Mouse (Mus musculus): ENCODE results near the gene Fcgr2b. TPM values are rescaled to one million over a fixed set of nuclear protein-coding genes. Genes with fewer than 3 reads are reported as not detected.
"Not testable (repeated sequence)": the region's sequence is repeated elsewhere in the genome, so short reads cannot be mapped to it uniquely, and the experiment has no call there.

The Fcgr2b gene
- 1 to 10 TPM; 4.5 to 5.3 TPM for total RNA-seq (2021)
- long read RNA-seq, experiment 1, partial matches to known transcripts, result 0 of 3 reads
- long read RNA-seq, experiment 1, other reads (novel, unspliced or antisense), result 0 of 3 reads
- long read RNA-seq, experiment 2, partial matches to known transcripts, result 0 of 2 reads
- long read RNA-seq, experiment 2, other reads (novel, unspliced or antisense), result 0 of 2 reads

DNA sequence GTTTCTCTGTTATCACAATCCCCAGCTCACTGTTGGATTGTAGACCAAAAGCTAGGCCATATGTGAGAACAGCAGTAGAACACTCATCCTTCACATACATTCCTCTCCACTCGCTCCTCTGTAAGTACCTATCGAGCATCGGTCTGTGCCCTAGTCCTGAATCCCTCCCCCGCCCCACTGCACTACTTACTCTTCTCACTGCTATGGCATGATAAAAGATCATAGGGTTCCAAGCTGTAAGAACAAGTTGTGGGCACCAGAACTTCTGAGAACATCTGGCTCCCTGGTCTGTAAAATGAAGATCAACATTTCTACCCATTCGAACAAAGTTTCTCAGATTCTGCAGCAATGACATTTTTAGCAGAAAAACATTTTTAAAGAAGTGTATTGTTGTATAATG is at the start of gene Fcgr2b:
Gene Fcgr2b, minus strand, starts transcription at position 101 of the 400 bp plus-strand sequence.
- DNase-seq (ENCODE audit: low spot score in 2 of 2), result no peak

DNA sequence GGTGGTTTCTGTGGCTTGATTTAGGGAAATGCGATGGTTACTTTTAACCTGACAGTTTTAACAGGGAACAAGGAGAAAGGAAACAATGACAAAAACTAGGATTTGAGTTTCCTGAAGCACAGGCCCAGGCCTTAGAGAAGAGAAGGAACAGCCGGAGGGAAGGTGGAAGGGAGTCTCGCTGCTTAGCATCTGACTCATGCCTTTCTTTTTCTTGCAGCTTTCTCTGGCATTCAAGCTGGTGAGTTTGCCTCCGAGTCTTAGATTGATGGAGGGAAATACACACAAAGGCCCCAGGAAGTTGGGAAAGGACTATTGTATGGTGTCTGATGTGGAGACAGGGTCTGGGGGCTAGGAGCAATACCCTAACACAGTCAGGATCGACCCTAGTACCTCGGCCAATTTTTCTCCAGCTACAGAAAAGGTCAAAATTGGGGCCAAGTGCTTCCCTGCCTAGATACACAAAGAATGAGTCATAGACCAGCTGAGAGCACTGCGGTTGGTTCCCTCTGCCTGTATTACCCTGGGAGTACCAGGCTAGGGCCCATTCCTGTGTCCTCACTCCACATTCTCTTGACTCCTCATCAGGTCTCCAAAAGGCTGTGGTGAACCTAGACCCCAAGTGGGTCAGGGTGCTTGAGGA is 43.1 kb upstream of the Fcgr2b start:
- DNase-seq (ENCODE audit: low spot score in 2 of 2), result peak in 1 of 2 experiments; percentile 33

DNA sequence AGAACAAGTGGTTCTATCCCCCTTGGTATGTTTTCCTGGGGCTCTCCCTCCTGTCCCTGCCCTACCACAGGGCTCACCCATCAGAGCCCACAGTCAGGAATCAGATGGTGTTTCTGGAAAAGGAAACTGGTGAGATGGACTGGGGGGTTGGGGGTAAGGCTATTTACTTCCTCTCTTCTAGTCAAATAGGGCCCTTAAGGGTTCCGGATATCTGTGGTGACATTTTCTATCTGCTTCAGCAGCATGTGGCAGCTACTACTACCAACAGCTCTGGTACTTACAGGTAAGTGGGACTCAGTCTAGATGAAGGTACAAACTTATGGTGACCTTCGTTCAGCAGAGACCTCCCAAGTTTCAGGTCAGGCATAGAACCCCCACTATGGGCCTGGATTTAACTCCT is 42.4 kb upstream of the Fcgr2b start, which contains the start of gene Fcgr4:
Gene Fcgr4, plus strand, starts transcription at position 184 of the 400 bp plus-strand sequence.
- no peak for DNase-seq (ENCODE audit: low spot score in 2 of 2)

DNA sequence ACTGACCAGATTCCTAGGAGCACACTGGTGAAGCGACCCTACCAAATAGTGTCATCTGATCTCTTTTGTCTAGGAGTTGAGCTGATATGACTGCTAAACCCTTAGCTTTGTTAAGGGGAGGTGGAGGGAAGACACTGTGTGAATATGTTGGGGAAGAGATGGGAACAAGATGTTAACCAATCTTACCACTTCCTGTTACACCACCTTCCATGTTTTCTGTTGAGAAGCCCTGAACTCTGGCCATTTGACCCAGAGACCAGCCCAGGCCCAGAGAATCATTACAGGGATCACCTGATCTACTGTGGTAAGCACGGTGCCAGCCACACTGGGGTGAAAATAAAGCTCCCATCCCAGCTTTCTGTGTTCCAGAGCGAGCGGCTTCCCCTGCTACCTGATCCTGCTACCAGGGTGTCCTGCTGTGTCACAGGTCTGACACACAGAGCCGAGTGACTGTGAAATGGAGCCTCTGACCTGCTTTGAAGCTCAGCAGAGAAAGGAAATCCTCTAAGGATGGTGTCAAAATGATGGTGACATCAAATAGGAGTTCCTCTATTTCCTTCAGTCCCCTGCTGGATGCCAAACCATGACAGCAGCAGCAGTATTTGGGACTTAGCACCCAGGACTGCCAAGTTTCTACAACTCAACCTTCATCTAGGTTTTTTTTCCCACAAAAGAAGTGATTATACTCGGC is 41.3 kb upstream of the Fcgr2b start:
- no peak for DNase-seq (ENCODE audit: low spot score in 2 of 2)

- DNase-seq (ENCODE audit: low spot score in 2 of 2), result no peak
Observed at GRCm38 (mm10) chr1:171016676-171017356, 40.5 kb upstream of the Fcgr2b start.

- no peak for DNase-seq (ENCODE audit: low spot score in 2 of 2)
Observed at GRCm38 (mm10) chr1:171011733-171012132, 35.4 kb upstream of the Fcgr2b start.

DNA sequence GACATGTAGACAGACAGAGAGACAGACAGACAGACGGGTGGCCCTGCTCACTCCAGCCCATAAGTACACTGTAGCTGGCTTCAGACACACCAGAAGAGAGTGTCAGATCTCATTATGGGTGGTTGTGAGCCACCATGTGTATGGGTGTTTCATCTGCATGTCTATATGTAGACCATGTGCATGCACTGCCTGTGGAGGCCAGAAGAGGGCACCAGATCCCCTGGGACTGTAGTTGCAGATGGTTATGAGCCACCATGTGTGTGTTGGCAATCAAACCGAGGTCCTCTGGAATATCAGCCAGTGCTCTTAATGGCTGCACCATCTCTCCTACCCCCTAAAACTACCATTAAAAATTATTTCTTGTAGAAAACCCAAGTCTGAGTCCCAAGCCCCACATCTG is 30.6 kb upstream of the Fcgr2b start:
- no peak for DNase-seq (ENCODE audit: low spot score in 2 of 2)

- no peak for DNase-seq (ENCODE audit: low spot score in 2 of 2)
Observed at GRCm38 (mm10) chr1:171006335-171006734, 30.0 kb upstream of the Fcgr2b start.

DNA sequence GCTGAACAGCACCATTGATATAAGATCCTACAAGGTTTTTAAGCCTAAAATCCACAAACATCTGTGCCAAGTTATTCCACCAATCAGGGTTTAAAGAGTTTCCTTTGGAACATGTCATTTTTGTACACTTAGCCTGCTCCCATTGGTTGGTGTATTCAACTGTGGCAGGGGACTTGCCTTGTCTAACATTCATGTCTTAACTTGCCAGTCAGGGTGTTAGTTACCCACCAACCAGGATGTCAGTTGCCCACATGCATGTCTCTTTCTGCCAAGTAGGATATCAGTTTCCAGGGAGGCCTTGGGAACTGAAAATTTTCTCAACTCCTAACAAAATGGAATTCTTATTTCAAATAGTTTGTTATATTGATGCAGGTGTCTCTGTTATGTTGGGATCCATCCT is 29.2 kb upstream of the Fcgr2b start:
- DNase-seq (ENCODE audit: low spot score in 2 of 2), result no peak

GRCm38 (mm10) chr1:171005081-171005480 is 28.7 kb upstream of the Fcgr2b start:
- no peak for DNase-seq (ENCODE audit: low spot score in 2 of 2)

DNA sequence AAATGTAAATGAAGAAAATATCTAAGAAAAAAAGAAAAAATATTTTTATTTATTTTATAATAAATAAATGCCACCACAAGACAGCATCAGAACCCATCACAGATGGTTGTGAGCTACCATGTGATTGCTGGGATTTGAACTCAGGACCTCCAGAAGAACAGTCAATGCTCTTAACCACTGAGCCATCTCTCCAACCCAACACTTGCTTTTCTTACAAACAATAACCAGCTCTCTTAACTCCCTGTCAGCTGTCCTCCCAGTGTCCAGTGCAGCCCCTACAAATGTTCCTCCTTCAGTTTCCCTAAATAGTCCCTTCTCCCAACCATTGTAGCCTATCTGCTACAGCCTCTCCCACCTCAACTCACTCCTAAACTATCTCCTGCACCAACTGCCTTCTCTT is 23.5 kb upstream of the Fcgr2b start:
- DNase-seq (ENCODE audit: low spot score in 2 of 2), result no peak

GRCm38 (mm10) chr1:170997756-170998655 is 21.7 kb upstream of the Fcgr2b start:
- DNase-seq (ENCODE audit: low spot score in 2 of 2), result peak; percentile 67 to 77

- peak; percentile 57 to 59 for DNase-seq (ENCODE audit: low spot score in 2 of 2)
Observed at GRCm38 (mm10) chr1:170996753-170997152, 20.4 kb upstream of the Fcgr2b start.

- no peak for DNase-seq (ENCODE audit: low spot score in 2 of 2)
Observed at GRCm38 (mm10) chr1:170996034-170996433, 19.7 kb upstream of the Fcgr2b start.

- DNase-seq (ENCODE audit: low spot score in 2 of 2), result peak; percentile 40 to 55
Observed at GRCm38 (mm10) chr1:170992550-170992949, 16.2 kb upstream of the Fcgr2b start.

DNA sequence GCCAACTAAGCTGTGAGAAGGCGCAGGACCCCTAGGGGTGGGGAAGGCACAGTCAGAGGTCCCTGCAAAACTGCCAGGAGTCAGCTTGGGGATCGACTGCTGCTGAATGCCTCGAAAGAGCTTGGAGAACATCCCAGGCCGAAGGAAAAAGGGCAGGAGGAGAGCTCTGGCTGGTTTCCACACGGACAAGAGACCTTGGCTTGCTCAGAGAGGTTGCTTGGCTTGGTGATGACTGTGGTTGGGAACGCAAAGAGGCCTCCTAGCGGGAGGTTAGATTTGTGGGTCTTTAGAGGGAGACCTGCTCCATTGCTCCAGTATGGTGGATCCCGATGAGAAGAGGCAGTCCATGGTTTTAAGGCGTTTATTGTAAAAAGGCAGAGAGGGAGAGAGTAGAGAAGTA is 13.3 kb upstream of the Fcgr2b start:
- DNase-seq (ENCODE audit: low spot score in 2 of 2), result no peak

- no peak for DNase-seq (ENCODE audit: low spot score in 2 of 2)
Observed at GRCm38 (mm10) chr1:170985861-170986260, 9.5 kb upstream of the Fcgr2b start.

DNA sequence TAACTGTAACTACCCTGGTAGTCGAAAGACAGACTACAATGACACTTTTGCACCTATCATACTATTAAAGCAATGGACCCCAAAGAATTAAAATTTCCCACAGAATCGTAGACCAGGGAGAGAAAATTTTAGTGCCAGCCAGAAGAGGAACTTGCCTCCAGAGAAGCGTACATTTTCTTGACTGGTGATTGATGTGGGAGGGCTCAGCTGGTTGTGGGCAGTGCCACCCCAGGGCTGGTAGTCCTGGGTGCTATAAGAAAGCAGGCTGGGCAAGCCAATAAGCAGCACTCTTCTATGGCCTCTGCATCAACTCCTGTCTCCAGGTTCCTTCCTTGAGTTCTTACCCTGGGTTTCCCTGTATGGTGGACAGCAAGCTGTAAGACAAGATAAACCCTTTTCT is 8.7 kb upstream of the Fcgr2b start:
- no peak for DNase-seq (ENCODE audit: low spot score in 2 of 2)

DNA sequence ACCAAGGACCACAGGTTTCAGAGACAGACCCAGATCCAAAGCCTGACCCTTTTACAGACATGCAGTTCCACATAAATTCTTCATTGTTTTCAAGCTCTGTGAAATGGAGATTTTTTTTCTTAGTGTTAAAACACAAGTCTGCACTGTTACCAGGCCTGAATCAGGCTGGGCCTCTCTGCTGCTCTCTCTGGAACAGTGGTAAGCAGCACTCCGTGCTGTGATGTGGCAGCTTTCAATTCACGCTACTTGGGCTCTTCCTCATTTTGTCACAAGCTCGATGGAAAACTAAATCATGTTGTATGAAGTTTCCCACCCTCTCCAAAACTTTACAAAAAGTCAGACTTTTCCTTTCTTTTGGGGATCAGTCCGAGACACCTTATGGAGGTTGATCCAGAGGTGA is 6.7 kb upstream of the Fcgr2b start:
- DNase-seq (ENCODE audit: low spot score in 2 of 2), result no peak

DNA sequence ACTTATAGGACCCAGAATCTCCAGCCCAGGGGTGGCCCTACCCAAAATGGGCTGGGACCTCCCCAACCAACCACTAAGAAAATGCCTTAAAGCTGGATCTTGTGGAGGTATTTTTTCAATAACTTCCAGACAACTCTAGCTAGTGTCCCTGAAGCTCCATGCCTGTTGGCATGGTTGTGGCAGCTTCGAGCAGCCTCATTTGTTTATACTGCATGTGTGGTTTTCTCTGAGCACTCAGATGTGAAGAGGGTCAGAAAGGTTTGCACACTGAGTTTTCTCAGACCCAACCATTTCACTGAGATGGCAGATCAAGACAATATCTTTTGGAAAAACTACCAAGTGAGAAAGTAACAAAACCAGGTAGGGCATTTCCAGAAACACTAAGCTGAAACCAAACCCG is 6.0 kb upstream of the Fcgr2b start:
- DNase-seq (ENCODE audit: low spot score in 2 of 2), result no peak

- not testable (repeated sequence) for DNase-seq (ENCODE audit: low spot score in 2 of 2)
Observed at GRCm38 (mm10) chr1:170981679-170982078, 5.3 kb upstream of the Fcgr2b start.
